Mouse (Mus musculus) ES-E14 (cell line): ENCODE measurements around the gene Rabggtb. TPM values are rescaled to one million over a fixed set of nuclear protein-coding genes. Genes with fewer than 3 reads are reported as not detected.

ENCODE experiments used
- DNase-seq: peaks from one replicate; pipeline ENCODE4 v3.0.0-alpha.2; 2013; ENCODE audit warnings: low read depth, low spot score
- H3K27ac ChIP-seq: 2 replicates; pipeline ENCODE4 v1.5.1; 2012; ENCODE audit warnings: low read depth, mild to moderate bottlenecking, low read length, moderate library complexity, mixed read lengths; ENCODE audit not compliant: poor library complexity, insufficient read depth, severe bottlenecking
- H3K36me3 ChIP-seq: 2 replicates; pipeline ENCODE4 v1.6.1; 2012; ENCODE audit warnings: mild to moderate bottlenecking, low read length, moderate library complexity, mixed read lengths; ENCODE audit not compliant: control insufficient read depth, poor library complexity, insufficient read depth, severe bottlenecking
- H3K4me1 ChIP-seq, 2 experiments: fragments of 150-350 bp in 1 of 2; sonication (generic) in 1 of 2; 2 replicates each; pipeline ENCODE4 v1.6.1; 2012; ENCODE audit warnings: low read length in 2 of 2, mild to moderate bottlenecking in 1 of 2, mixed read lengths in 1 of 2; ENCODE audit not compliant: control insufficient read depth in 2 of 2, insufficient read depth in 2 of 2, poor library complexity in 1 of 2
- H3K4me3 ChIP-seq, 2 experiments: fragments of 150-350 bp in 1 of 2; sonication (generic) in 1 of 2; 2 replicates each; pipeline ENCODE4 v1.5.1; 2012; ENCODE audit warnings: low read length in 2 of 2, low read depth in 1 of 2, mild to moderate bottlenecking in 1 of 2, mixed read lengths in 1 of 2; ENCODE audit not compliant: insufficient read depth in 1 of 2, poor library complexity in 1 of 2, severe bottlenecking in 1 of 2
- H3K9ac ChIP-seq: 2 replicates; pipeline ENCODE4 v1.6.1; 2012; ENCODE audit warnings: low read depth, mild to moderate bottlenecking, low read length, mixed read lengths; ENCODE audit not compliant: poor library complexity, insufficient read depth, severe bottlenecking
- H3K9me3 ChIP-seq: fragments of 150-350 bp; sonication (generic); 2 replicates; pipeline ENCODE4 v1.6.1; 2012; ENCODE audit warnings: low read depth, mild to moderate bottlenecking, low read length; ENCODE audit not compliant: control insufficient read depth, insufficient read depth
- CHD2 ChIP-seq: IDR thresholded peaks from 2 replicates; pipeline ENCODE4 v1.6.1; 2014; ENCODE audit warnings: mild to moderate bottlenecking, low read depth, low read length, inconsistent platforms
- HCFC1 ChIP-seq: IDR thresholded peaks from 2 replicates; pipeline ENCODE4 v1.6.1; 2012; ENCODE audit warnings: low read length, inconsistent platforms, borderline replicate concordance; ENCODE audit not compliant: insufficient read depth
- MAFK ChIP-seq: IDR thresholded peaks from 2 replicates; pipeline ENCODE4 v1.6.1; 2014; ENCODE audit warnings: mild to moderate bottlenecking, low read depth, low read length, inconsistent platforms; ENCODE audit not compliant: insufficient read depth
- ZC3H11A ChIP-seq: IDR thresholded peaks from 2 replicates; pipeline ENCODE4 v1.6.1; 2012; ENCODE audit warnings: low read depth, mild to moderate bottlenecking, inconsistent platforms, low read length, borderline replicate concordance
- ZNF384 ChIP-seq: IDR thresholded peaks from 2 replicates; pipeline ENCODE4 v1.6.1; 2012; ENCODE audit warnings: low read depth, low read length, inconsistent platforms
- in situ Hi-C, 2 experiments: fragments of 600-800 bp; cut with MboI; formaldehyde crosslinking; loops; one replicate each; pipeline ENCODE4 v1.15.1; 2025; ENCODE audit warnings: low sequenced_read_pairs in 2 of 2, inconsistent platforms in 1 of 2; ENCODE audit not compliant: unreplicated experiment in 2 of 2
- total RNA-seq: library from RNA; depleted of rRNA; stranded (reverse); fragments of 300-350 nt; gene quantifications from 2 replicates; pipeline ENCODE4 v1.2.3, GENCODE M21; 2012; rRNA removed

Gene Rabggtb
- 243 and 307 TPM in 2 replicates for total RNA-seq

DNA sequence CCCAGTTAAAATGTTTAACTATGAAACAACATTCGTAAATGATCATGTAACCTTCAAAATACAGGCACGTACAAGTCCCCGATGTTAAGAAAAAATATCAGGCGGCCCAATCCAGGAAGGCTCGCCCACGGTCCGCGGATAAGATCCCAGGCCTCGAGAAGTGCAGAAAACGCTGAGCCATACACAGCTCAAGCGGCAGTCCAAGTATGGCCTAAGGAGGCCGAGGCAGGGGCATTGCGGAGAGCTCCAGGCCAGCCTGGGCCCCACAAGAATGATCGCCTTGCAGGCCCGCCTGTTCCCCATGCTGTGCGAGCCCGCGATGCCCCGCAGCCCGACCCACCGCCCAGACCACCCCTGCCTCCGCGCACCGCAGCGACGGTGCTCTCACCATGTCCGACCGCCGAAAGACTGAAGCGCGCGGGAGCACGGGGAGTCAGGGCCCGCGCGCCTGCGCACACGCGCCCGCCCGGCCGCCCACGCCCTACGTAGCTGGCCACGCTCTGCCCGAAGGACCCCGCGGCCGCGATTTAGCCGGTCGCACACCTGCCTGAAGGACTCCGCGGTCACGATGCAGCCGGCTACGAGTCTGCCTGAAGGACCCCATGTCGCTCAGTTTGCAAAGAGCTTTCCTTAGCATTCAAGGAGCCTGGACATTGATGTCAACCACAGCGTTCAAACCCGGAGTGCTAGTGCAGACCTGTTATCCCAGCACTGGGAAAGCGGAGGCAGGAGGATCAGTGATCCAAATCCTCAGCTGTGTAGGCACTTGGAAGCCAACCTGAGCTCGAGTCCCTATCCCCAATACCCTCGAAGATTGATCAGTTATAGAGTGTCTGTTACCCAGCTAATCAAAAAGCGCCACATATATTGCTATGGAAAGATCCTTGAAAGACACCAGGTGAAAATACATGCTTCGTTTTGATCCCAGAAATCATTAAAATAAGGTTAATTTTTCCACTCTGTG lies at the start of gene Rabggtb:
Rabggtb (minus strand) TSS at position 464 of the 964 bp plus-strand sequence.
- Histone ChIP-seq H3K36me3 (peaks cover 38% of the 10 kb centered on the region), H3K27ac (peak within 1 kb of the TSS; percentile 88), H3K4me3 (peak within 1 kb of the TSS; percentile 81 to 97), H3K4me1 (peaks cover 2 to 5% of the 10 kb centered on the region in 2 experiments; a peak in 2 of 4 replicates), H3K9me3 (no peaks in the 10 kb centered on the region), H3K9ac (peak within 1 kb of the TSS; percentile 99)
- in situ Hi-C loops, result no loop called here
- TF ChIP-seq MAFK (no peak), HCFC1 (peak; percentile 70; the same call in 1 of the 2 replicates), CHD2 (no peak), ZC3H11A (no peak), ZNF384 (no peak)
- DNase-seq, result peak; percentile 78

DNA sequence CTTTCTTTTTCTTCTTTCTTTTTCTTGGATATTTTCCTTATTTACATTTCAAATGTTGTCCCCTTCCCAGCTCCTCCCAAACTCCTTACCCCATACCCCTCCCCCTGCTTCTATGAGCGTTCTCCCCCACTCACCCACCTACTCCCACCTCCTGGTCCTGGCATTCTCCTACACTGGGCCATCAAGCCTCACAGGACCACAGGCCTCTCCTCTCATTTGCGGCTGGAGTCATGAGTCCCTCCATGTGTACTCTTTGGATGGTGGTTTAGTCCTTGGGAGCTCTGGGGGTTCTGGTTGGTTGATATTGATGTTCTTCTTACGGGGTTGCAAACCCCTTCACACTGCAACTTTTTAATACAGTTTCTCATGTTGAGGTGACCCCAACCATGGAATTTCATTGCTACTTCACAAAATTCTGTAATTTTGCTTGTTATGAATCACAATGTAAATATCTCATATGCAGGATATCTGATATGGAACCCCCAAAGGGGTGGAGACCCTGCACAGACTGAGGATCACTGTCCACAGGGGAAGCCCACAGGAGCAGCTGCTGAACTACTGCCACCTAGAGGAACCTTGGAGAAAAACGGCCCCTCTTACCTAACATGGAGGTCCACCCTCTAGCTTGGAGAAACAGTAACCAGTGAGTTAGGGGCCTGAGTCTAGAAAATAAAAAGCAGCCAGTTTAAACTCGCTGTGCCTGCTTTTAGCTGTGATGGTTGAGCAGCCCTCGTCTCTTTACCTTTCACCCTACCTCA lies 49.0 kb upstream of the Rabggtb start:
- Histone ChIP-seq H3K9ac (no peak overlapping the region), H3K9me3 (no peaks in the 10 kb centered on the region), H3K27ac (no peak overlapping the region), H3K4me1 (no peaks in the 10 kb centered on the region), H3K36me3 (no peaks in the 10 kb centered on the region), H3K4me3 (no peak overlapping the region)
- in situ Hi-C loops, result loop anchor here (10.0 to 25.0 kb wide), 2 partner anchors 263 to 275 kb away; no protein-coding TSS in a partner anchor
- no peak for TF ChIP-seq MAFK
- TF ChIP-seq ZNF384, result no peak
- TF ChIP-seq CHD2, result no peak
- TF ChIP-seq HCFC1, result no peak
- TF ChIP-seq ZC3H11A, result no peak
- no peak for DNase-seq

DNA sequence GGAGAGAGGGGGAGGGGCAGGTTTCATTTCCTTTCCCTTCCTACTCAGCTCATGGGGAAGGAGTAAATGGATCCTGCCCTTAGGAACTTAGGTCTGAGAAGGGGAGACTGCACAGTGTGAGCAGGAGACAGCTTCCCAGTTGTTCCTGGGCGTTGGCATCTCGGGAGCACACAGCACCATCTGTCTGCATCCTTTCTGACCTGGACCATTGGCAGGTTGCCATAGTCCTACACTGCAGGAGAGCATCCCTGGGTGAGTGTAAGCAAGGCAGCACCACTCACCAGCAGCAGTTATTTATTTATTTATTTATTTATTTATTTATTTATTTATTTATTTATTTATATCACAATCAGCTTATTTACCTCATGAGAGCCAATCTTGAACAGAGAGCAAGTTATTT lies 48.1 kb upstream of the Rabggtb start:
- no peak for DNase-seq
- in situ Hi-C loops, result loop anchor here (10.0 to 25.0 kb wide), 2 partner anchors 264 to 276 kb away; no protein-coding TSS in a partner anchor
- Histone ChIP-seq H3K4me3 (no peak overlapping the region), H3K9ac (no peak overlapping the region), H3K9me3 (no peaks in the 10 kb centered on the region), H3K36me3 (no peaks in the 10 kb centered on the region), H3K4me1 (no peaks in the 10 kb centered on the region), H3K27ac (no peak overlapping the region)
- TF ChIP-seq CHD2 (no peak), HCFC1 (no peak), MAFK (no peak), ZNF384 (no peak), ZC3H11A (no peak)

DNA sequence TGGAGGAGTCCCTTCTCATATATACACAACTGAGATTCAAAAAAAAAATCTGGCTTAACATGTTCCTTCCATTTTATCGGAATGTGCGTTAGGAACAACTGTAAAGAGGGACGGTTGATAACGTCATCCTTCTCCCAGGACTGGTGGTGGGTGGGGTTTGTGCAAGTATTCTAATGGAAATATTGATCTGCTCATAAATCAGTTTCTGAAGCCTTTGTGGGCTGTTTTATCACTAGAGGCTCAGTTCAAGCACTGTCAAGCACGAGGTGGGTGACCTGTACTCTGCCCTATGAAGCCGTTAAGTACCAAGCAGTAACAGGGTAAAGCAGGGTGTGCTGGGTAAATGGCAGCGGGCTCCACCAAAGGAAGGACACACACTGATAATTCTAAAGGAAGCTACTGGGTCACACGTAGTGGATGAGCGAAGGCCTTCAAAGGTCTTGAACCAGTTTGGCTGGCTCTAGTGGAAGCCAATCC lies 47.0 kb upstream of the Rabggtb start:
- no peaks in the 10 kb centered on the region for H3K9me3 ChIP-seq
- no peaks in the 10 kb centered on the region for H3K36me3 ChIP-seq
- H3K9ac ChIP-seq, result no peak overlapping the region
- H3K27ac ChIP-seq, result no peak overlapping the region
- in situ Hi-C loops, result loop anchor here (10.0 to 25.0 kb wide), 2 partner anchors 265 to 278 kb away; no protein-coding TSS in a partner anchor
- no peak for TF ChIP-seq MAFK
- no peak for TF ChIP-seq ZNF384
- TF ChIP-seq CHD2, result no peak
- no peak for TF ChIP-seq HCFC1
- no peak for TF ChIP-seq ZC3H11A
- no peaks in the 10 kb centered on the region for H3K4me1 ChIP-seq
- no peak overlapping the region for H3K4me3 ChIP-seq
- no peak for DNase-seq
